Mouse (Mus musculus) heart, postnatal 0 days (tissue): ENCODE measurements around the gene Tprkb. TPM values are rescaled to one million over a fixed set of nuclear protein-coding genes. Genes with fewer than 3 reads are reported as not detected.
"Not testable (repeated sequence)": the region's sequence is repeated elsewhere in the genome, so short reads cannot be mapped to it uniquely, and the experiment has no call there.

Experiments used
- ATAC-seq: fragments of 200-750 bp; cut with Nextera tagmentation; 2 replicates; pipeline ENCODE4 v1.8.0; 2017; ENCODE audit warnings: low read depth, moderate number of reproducible peaks, moderate library complexity; ENCODE audit not compliant: insufficient read depth
- DNase-seq: peaks from one replicate; pipeline ENCODE4 v3.0.0-alpha.2; 2016; ENCODE audit warnings: low spot score
- H3K27ac ChIP-seq: fragments of 300-500 bp; sonication (generic); 2 replicates; pipeline ENCODE4 v1.5.1; 2014; ENCODE audit warnings: low read depth, mild to moderate bottlenecking
- H3K27me3 ChIP-seq: fragments of 300-500 bp; sonication (generic); 2 replicates; pipeline ENCODE4 v1.6.1; 2014; ENCODE audit warnings: low read length, mixed read lengths; ENCODE audit not compliant: control insufficient read depth, insufficient read depth
- H3K36me3 ChIP-seq: fragments of 300-500 bp; sonication (generic); replicated peaks from 2 replicates; pipeline ENCODE4 v1.6.1; 2014; ENCODE audit warnings: low read length, mixed read lengths; ENCODE audit not compliant: control insufficient read depth, insufficient read depth
- H3K4me1 ChIP-seq: fragments of 300-500 bp; sonication (generic); 2 replicates; pipeline ENCODE4 v1.6.1; 2014; ENCODE audit warnings: antibody characterized with exemption; ENCODE audit not compliant: control insufficient read depth, insufficient read depth
- H3K4me2 ChIP-seq: fragments of 300-500 bp; sonication (generic); 2 replicates; pipeline ENCODE4 v1.6.1; 2014; ENCODE audit warnings: low read depth, mild to moderate bottlenecking, low read length, moderate library complexity
- H3K4me3 ChIP-seq: fragments of 300-500 bp; sonication (generic); 2 replicates; pipeline ENCODE4 v1.5.1; 2014; ENCODE audit warnings: low read depth, low read length
- H3K9ac ChIP-seq: fragments of 300-500 bp; sonication (generic); replicated peaks from 2 replicates; pipeline ENCODE4 v1.6.1; 2014; ENCODE audit warnings: low read depth, low read length, mixed read lengths
- H3K9me3 ChIP-seq: fragments of 300-500 bp; sonication (generic); replicated peaks from 2 replicates; pipeline ENCODE4 v1.6.1; 2016; ENCODE audit warnings: low read length; ENCODE audit not compliant: control insufficient read depth
- CTCF ChIP-seq: IDR thresholded peaks from 2 replicates; pipeline ENCODE4 v1.5.1; 2016; ENCODE audit warnings: antibody characterized with exemption, control low read depth, low read depth
- EP300 ChIP-seq: IDR thresholded peaks from 2 replicates; pipeline ENCODE4 v1.6.1; 2016; ENCODE audit warnings: antibody characterized with exemption, low read depth
- WGBS: fragments of 180-500 bp; shearing (Covaris S2); extraction: QIAGEN DNeasy Blood & Tissue Kit; methylation state at CpG from one replicate; pipeline ENCODE4 v1.1.7; 2014; 5-methylcytosine and 5-hydroxymethylcytosine counted together
- polyA plus RNA-seq: library from polyadenylated mRNA; unstranded; fragments of >200 nt; fragmentation: Nextera tagmentation; extraction: Ambion mirVana; gene quantifications from 2 replicates; pipeline ENCODE4 v1.2.1, GENCODE M21; 2015
- total RNA-seq: library from RNA; depleted of rRNA; stranded (reverse); fragments of >200 nt; gene quantifications from 2 replicates; pipeline ENCODE4 v1.2.3, GENCODE M21; 2014; ENCODE audit warnings: low replicate concordance

The Tprkb gene
- total and polyA plus RNA-seq, 2 experiments from 2014 or later = 8.5 to 19.2 TPM

DNA sequence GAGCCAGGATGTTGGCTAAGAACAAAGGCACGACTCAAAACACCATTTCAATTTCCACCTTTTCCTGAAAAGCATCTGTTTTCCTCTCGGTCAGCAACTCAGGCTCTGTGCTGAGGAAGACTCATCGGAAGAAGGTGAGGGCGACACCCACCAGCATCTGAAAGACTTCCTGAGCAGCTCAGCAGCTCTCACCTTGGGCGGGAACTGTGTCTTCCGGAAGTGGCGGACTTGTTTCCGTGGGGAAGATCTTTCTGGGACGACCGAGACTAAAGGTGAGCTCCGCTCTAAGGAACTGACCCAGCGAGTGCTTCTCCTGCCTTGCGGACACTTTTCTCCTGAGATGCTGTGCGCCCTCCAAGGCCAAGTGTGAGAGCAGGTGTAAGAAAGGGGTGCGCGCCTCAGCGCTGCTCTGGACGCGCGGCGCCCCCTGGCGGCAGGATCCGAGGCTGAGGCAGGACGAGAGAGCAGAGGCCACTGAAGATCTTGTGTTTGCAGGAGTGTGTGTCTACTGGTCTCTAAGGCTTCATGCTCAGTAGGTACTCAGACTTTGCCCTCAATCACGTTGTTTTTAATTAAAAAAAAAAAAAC is 16.5 kb upstream of the Tprkb start:
- H3K4me3 ChIP-seq, H3K27me3 ChIP-seq, H3K36me3 ChIP-seq, ATAC-seq, H3K27ac ChIP-seq, H3K9ac ChIP-seq, DNase-seq, H3K4me2 ChIP-seq, H3K9me3 ChIP-seq, H3K4me1 ChIP-seq: not testable (repeated sequence)
- WGBS = 68% methylated on average over 25 of the region's 25 CpGs
- TF ChIP-seq CTCF = peak; percentile 42

DNA sequence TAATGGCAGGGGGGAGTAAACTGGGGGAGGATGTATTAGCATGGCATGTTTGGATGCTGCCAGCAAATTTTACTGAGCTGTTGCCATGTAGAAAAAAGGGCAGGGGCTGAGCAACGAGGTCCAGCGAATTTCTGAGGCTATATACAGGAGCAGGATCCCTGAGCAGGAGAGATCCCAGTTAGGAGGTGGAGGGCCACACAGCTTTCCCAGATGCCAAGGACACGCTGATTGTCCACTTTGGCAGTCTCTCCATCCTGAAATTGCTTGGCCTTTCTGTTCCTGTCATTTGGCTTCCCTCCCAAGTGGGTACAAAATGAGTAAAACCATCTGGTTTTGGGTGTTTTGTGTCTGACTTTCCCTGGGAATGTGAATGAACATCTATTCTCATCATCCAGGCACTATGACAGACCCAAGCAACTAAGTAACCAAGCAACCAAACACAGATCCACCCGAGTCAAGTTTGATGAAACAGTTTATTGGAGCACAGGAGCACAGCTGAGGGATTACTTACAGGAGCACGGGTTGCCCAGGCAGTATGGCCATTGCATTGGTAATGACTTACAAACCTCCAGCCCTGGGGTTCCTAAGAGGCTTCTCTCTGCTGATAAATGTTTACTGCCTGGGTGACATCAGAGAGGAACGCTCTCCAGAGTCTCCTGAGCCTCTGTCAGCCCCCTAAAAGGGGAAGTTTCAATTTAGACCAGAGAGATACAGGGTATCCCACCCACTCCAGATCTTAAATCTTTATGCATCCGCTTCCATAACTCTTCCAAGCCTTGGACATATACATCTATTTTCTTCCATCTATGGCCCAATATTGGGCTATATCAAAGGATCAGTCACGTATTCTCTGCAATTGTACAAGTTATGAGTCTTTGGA is 12.8 kb upstream of the Tprkb start:
- H3K36me3 ChIP-seq, H3K4me2 ChIP-seq, DNase-seq, H3K27me3 ChIP-seq, H3K4me1 ChIP-seq, ATAC-seq, H3K9me3 ChIP-seq, H3K9ac ChIP-seq, H3K4me3 ChIP-seq, H3K27ac ChIP-seq: not testable (repeated sequence)
- 65% methylated on average over 6 of the region's 8 CpGs for WGBS

DNA sequence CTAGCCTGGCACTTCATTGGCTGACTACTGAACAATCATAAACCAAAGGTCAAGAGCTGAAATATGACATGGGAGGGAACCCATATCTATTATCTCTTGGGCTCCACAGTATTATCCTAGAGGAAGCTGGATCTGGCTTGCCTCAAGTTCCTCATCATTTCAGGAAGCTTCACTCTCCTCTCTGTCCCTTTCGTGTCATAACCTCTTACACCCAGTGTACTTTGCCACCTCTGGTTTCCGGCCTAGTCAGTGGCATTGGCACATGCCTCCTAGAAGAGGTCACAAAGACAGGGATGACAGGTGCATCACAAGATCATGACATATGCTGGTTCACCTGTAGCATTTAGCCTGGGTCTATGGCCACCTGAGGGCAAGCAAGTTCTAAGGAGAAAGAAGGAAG is 9.4 kb upstream of the Tprkb start:
- no peak overlapping the region for H3K9ac ChIP-seq
- H3K4me1 ChIP-seq = no peaks in the 10 kb centered on the region
- no peaks in the 10 kb centered on the region for H3K9me3 ChIP-seq
- DNase-seq (no peak), ATAC-seq (no peak)
- H3K4me3 ChIP-seq = no peak overlapping the region
- no peaks in the 10 kb centered on the region for H3K36me3 ChIP-seq
- WGBS = 88% methylated on average over 2 of the region's 2 CpGs
- no peak overlapping the region for H3K4me2 ChIP-seq
- no peak overlapping the region for H3K27ac ChIP-seq
- no peaks in the 10 kb centered on the region for H3K27me3 ChIP-seq
- TF ChIP-seq EP300 (no peak), CTCF (no peak)

DNA sequence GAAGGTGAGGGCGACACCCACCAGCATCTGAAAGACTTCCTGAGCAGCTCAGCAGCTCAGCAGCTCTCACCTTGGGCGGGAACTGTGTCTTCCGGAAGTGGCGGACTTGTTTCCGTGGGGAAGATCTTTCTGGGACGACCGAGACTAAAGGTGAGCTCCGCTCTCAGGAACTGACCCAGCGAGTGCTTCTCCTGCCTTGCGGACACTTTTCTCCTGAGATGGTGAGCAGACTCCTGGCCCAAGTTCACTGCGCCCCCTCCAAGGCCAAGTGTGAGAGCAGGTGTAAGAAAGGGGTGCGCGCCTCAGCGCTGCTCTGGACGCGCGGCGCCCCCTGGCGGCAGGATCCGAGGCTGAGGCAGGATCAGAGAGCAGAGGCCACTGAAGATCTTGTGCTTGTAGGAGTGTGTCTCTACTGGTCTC is 7.0 kb upstream of the Tprkb start, which contains the start of gene Nat8f4:
Nat8f4 (minus strand) TSS at position 243 of the 420 bp plus-strand sequence.
- H3K9ac ChIP-seq = not testable (repeated sequence)

DNA sequence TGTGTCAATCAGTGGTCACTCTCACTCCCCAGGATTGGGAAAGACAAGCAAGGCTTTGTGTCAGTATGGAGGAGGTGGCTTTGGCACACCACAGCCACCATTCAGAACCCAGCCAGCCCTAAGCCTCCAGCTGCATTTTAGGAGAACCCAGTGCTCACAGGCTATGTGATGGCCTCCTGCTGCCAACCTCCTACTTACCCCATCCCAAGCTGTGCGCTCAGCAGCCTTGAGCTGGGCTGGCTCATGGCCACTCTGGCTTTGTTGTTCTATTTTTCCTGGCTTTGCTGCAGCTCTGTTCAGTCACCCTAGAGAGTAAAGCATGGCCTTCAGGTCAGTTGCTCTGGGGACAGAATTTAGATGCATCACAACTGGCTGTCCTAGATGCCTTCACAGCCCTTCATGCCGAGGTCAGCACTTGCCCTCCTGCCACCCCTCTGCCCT is 4.7 kb upstream of the Tprkb start:
- H3K27me3 ChIP-seq, H3K36me3 ChIP-seq, H3K27ac ChIP-seq, H3K4me1 ChIP-seq, DNase-seq, ATAC-seq, H3K9me3 ChIP-seq, H3K4me3 ChIP-seq, H3K4me2 ChIP-seq, H3K9ac ChIP-seq: not testable (repeated sequence)
- 46% methylated on average over 2 of the region's 2 CpGs for WGBS

More for the DNA sequence above, 7.0 kb upstream of the Tprkb start, which contains the start of gene Nat8f4:
- H3K9me3 ChIP-seq, H3K27me3 ChIP-seq, H3K36me3 ChIP-seq, H3K4me1 ChIP-seq, H3K27ac ChIP-seq: not testable (repeated sequence)
- WGBS = 14% methylated on average over 20 of the region's 20 CpGs
- peak; percentile 60 for ATAC-seq
- Histone ChIP-seq H3K4me3 (peak within 1 kb of the TSS; percentile 37), H3K4me2 (peak within 1 kb of the TSS; percentile 46)
- DNase-seq = peak; percentile 18
- TF ChIP-seq CTCF = peak; percentile 72
